Mouse (Mus musculus) adrenal gland, adult 8-10 months (tissue): ENCODE data around the gene Phactr1. TPM values are rescaled to one million over a fixed set of nuclear protein-coding genes. Genes with fewer than 3 reads are reported as not detected.

ENCODE experiments used
- DNase-seq: peaks from one replicate; pipeline ENCODE4 v3.0.0; 2022
- total RNA-seq, 4 experiments: library from RNA; stranded (reverse); gene quantifications; 2 replicates each; pipeline ENCODE4 v1.2.4; 2022

Gene Phactr1
- total RNA-seq, 4 experiments from 2014 or later = 7.6 to 17.8 (median 12.5) TPM

GRCm38 (mm10) chr13:42980581-42980980, 300.2 kb downstream of the Phactr1 start:
- no peak for DNase-seq

GRCm38 (mm10) chr13:42982646-42983045, 302.2 kb downstream of the Phactr1 start:
- no peak for DNase-seq

- no peak for DNase-seq
Measured at GRCm38 (mm10) chr13:42985806-42986205, 305.4 kb downstream of the Phactr1 start.

DNA sequence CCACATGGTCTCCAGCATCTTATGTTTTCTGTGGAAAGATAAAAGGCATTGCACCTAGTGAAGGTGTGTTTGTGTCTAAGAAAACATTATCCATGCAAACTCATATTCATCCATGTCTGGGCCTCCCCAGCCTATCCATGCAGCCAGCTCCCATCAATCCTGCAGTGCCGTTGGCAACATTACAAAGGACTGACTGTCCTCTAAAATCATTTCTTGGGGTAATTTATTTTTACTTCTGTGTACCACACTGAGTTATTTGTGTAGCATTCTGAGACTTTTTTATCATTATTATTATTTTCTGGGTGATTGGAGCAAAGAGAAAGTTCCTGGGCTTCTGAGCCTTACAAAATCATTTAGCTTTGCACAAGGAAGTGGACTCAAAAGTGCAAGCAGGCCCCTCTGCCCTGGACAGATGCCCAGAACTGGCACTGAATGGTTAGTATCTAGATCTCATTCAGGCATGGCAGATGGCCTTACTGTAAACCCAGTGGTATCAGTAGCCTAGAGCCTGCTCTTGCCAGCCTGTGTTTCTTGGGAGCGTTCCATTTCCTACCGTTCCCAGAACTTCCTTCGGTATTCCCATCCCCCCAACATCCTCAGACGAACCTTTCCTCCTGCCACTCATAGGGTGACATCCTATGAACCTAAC, 307.6 kb downstream of the Phactr1 start:
- DNase-seq = peak; percentile 20

- DNase-seq = no peak
Measured at GRCm38 (mm10) chr13:42989481-42989880, 309.1 kb downstream of the Phactr1 start.

- DNase-seq = no peak
Measured at GRCm38 (mm10) chr13:42990051-42990450, 309.6 kb downstream of the Phactr1 start.

DNA sequence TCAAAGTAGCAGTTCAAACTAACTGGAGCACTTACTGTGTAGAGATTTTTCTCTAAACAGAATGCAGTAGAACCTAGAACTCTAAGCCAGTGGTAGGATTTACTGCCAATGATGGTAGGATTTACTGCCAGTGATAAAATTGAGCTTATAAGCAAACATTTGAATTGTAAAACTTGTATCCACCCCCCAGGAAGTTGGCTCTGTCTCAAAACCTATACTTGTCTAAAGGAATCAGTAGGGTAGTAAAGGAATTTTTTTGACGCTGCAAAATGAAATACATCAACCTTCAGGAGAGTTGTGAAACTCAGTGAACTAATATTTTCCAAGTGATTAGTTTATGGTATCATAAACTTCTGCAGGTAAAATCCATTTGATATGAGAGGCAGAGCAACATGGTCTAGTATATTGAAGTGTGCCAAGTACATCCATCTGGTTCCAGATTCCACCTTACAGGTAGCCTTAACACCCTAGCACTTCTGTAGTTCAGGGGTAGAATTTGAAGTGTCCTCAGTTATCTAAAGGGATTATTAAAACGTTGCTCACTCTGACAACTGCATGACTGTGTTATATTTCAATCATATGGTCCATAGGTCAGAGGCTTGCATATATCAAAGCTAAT, 310.2 kb downstream of the Phactr1 start:
- DNase-seq = no peak

- no peak for DNase-seq
Measured at GRCm38 (mm10) chr13:42991164-42991563, 310.7 kb downstream of the Phactr1 start.

DNA sequence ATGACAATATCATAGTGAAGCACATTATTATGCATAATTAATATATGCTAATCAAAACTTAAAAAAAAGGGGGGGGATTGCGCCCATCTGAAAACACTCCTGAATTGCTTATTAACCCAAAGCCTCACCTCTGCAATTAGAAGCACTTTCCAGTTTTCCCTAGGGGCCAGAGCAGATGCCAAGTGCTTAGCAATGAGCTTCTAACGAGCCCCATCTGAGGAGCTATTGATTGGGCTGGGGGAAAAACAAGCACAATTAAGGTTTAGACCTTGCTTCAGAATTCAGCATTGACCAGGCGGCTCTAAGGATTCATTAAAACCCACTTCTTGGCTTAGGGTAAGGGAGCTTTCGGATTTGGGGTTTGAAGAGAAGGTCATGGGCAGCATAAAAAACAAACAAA, 311.9 kb downstream of the Phactr1 start:
- no peak for DNase-seq

DNA sequence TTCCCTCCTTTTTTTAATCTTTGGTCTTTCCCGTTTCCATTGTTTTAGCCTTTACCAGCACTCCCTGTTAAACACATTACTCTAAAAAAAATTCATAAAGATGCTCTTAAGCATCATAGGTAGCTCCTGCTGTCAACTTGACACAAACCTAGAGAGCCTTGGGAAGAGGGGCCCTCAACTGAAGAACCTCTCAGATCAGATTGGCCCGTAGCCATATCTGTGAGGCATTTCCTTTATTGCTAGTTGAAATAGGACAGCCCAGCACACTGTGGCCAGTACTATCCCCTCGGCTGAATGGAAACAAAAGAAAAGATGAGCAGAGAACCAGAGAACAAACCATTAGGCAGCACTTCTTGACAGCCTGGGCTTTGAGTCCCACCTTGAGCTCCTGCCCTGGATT, 313.9 kb downstream of the Phactr1 start:
- DNase-seq = no peak

- no peak for DNase-seq
Measured at GRCm38 (mm10) chr13:42996188-42996587, 315.8 kb downstream of the Phactr1 start.

DNA sequence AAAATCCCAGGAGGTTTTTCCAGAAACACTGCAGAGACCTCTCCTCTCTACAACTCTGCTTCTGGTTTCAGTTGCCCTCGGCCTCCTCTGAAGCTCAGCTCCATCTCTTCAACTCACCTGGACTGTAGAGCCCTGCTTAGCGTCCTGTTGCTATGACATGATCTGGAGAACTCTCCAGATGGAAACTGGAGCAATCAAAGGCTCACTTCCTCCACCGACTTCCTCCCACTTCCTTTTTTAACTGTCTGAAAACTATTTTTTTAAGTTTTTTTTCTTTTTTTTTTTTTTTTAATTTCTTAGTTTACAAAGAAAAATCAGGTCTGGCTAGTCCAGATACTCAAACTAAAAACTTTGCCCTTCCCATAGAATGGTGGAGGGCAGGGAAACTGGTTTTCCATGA, 318.9 kb downstream of the Phactr1 start:
- no peak for DNase-seq

DNA sequence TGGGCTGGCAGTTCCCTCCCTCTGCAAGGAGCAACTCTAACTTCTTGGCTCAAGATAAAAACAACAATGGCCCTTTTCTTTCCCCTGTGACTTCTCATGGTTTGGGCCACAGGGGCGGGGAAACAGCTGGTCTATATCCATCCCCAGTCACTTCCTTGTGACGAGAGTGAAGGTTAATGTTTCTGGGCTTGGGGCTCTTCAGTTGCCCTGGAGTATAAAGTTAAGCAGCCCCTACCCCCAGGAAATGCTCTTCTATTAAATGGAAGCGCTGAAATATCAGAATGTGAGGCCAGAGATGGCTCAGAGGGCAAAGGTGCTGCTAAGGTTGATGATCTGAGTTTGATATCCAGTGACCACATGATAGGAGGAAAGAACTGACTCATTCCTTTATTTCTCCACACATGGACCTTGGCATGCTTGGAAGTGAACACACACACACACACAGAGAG, 324.7 kb downstream of the Phactr1 start:
- DNase-seq = no peak

DNA sequence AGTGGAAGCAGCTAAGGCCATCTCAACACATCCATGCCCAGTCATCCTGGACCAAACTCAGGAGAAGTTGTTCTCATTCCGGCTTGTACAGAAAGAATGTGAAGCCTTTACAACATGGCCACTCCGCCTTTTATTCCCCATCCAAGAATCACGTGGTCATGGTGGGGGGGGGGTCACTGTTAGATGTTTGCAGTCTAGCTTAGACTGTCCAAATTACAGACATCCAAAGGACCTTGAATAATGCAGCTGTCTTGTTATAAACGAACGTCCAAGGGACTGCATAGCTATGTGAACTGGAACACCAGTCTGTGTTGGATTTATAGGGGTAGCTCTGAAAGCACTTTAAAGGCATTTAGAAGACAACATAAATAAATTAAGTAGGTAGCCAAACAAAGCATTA, 328.0 kb downstream of the Phactr1 start:
- DNase-seq = no peak

GRCm38 (mm10) chr13:43009596-43009995, 329.2 kb downstream of the Phactr1 start:
- DNase-seq = no peak

DNA sequence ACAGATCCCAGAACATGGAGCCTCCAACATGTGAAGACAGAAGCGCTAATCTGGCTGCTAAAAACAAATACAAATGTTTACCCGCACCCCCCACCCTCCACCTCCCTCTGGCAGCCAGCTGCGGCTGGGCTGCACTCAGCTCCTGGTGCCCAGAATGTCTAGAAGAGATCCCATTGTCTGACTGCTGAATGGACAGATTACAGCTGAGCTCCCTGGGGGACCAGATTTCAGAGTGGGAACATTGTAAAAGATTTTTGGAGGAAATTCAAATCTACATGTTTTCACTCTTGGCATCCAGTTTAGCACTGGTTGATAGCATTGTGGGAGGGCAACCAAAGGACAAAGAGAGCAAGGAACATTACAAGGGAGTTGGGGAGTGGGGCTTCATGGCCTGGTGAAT, 331.1 kb downstream of the Phactr1 start:
- no peak for DNase-seq

DNA sequence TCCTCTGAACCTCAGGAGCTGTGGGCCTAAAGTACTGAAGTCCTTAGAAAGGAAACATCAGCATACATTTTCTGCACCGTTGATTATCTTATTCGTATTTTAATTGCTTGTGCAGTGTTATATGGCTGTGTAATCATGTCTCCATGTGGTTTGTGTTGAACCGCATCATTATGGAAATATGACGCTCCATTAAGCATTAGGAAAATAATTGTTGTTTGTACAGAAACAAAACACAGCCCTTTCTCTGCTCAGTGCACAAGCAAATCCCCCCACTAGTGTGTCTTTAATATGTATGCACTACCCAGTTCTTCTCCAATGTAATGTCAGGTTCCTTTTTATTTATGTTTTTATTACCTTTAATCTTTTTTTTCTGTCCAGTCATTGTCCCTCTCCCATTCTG, 333.6 kb downstream of the Phactr1 start:
- DNase-seq = no peak

DNA sequence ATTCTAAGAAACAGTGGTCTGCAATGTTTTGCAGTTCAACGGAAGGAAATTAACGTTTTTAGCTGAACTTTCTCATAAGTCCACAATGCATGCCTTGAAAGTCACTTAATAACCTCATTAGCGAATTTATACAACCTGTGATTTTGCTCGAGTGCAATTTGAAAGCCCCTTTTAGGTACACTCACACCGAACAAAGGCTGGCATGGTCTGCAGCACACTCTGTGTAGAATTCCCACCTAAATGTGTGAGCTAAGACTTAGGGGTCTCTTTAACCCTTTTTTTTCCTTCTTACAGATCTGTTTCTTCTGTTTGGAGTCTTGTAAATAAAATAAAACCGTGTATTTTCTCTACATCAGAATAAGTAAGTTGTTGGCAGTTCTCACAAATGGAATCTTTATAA, 335.3 kb downstream of the Phactr1 start:
- DNase-seq = no peak

DNA sequence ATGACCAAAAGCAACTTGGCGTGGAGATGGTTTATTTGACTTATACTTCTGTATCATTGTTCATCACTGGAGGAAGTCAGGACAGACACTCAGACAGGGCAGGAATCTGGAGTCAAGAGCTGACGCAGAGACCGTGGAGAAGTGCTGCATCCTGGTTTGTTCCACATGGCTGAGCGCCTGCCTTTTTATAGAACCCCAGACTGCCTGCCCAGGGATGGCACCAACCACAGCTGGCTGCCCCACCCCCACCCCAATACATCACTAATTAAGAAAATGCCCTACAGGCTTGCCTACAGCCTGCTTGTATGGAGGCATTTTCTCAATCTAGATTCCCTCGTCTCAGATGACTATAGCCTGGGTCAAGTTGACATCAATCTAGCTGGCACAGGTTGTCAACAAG, 338.4 kb downstream of the Phactr1 start:
- no peak for DNase-seq

DNA sequence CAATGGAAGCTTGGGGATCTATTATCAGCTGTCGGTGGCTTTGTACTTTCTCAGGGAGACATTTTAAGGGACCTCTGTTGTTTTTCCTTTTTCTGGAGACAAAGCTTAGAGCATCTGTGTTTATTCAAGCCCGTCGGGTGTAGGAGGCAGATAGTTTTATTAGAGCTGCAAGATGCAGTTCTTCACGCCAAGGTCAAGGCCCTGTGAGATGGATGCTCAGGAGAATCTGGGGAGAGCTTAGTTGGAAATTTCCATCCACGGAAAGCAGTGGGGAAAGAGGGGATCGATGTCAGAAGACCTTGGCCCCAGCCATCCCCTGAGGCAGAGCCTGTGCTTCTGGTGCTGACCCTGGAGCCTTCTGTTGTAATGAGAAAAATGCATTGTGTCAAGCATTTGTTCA, 340.6 kb downstream of the Phactr1 start:
- no peak for DNase-seq

DNA sequence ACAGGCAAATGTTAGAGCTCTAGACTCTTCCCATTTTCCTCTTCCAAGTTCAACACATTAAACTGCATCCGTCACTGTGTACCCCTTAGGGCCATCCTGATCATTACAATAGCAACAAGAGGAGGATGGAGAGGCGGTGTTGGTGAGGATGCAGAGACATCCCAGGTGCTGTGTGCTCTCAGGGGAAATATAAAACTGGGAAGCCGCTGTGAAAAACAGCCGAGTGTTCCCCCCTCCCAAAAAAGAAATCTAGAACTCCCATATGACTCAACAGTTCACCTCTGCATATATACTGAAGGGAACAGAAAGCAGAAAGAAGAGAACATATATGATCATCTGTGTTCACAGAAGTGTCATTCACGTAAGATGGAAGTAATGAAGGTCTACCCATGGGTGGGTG, 342.6 kb downstream of the Phactr1 start:
- DNase-seq = no peak

DNA sequence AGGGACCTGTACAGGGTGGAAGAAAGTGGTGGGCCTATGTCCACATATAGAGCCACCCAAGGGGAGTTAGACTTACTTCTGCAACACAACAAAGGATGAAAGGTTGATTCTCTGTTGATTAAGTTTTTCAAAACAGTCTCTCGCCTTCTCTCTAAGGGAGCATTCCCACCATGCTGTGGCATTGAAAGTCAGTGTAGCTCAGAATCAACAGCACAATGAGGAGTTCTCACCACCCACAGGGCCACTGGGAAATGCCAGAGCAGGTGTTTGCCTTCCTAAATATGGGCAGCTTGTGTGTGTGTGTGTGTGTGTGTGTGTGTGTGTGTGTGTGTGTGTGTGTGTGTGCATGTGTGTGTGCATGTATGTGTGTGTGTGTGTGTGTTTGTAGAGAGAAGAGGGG, 347.1 kb downstream of the Phactr1 start:
- DNase-seq = no peak

- no peak for DNase-seq
Measured at GRCm38 (mm10) chr13:43030222-43030621, 349.8 kb downstream of the Phactr1 start.

GRCm38 (mm10) chr13:43032451-43032850, 352.0 kb downstream of the Phactr1 start:
- DNase-seq = no peak

GRCm38 (mm10) chr13:43036510-43036909, 356.1 kb downstream of the Phactr1 start:
- no peak for DNase-seq
